Comparison of ENCODE assay signal across 8 mouse cellular contexts in the genomic region with DNA sequence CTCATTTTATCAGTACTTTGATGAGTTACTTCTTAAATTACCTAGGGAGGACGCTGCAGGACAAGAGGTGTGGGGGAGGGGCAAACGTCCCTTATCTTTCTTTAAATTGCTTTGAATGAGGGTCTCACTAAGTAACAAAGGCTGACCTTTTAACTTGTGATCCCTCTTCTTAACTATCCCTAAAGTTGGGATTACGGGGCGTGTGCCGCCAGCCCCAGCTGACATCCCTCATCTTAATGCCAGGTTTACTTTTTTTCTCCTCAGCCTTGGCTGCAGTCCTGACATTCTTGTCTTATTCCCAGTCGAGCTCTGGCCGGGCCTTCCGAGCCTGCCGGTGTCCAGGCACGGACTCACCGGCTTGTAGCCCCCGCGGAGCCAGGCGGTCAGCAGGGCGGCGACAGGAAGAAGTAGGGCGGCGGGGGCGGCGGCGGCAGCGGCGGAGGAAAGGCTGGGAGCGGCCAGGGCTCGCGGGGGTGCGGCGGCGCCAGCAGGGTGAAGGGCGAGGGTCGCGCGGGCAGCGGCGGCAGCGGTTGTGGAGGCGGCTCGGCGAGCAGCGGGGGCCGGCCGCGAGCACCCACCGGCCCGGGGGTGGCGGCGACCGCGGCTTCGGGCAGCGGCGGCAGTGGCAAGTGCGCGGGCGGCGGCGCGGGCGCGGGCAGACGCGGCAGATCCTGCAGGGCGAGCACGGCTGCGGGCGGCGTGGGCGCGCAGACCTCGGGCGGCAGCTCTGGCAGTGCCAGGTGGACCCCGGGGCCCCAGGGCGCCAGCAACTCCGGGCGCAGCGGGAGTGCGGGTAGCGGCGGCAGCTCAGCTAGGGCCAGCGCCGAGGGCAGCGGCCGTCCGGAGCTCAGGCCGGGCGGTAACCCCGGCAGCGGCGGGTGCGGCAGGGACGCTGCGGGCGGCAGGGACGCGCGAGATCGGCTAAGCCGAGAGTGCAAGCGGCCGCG. TPM values are rescaled to one million over a fixed set of nuclear protein-coding genes. Genes with fewer than 3 reads are reported as not detected.
DNase-seq lines count a peak whose midpoint lies in the region; ATAC-seq and TF ChIP-seq lines count a peak whose summit lies in the region.

No protein-coding gene starts in this region.

- H3K4me2 ChIP-seq in hindbrain, embryonic 15.5 days, result peak overlapping the region; percentile 95
- peak overlapping the region; percentile 98 for H3K4me2 ChIP-seq in liver, embryonic 11.5 days

- TF ChIP-seq CTCF in spleen, adult 2 months (IDR thresholded peaks at IDR 0.05; ENCODE audit: extremely low read depth, insufficient read depth, insufficient read length, insufficient replicate concordance), result no peak
- TF ChIP-seq CTCF in bone marrow macrophage, adult 2 months (IDR thresholded peaks at IDR 0.05; ENCODE audit: low read depth, low read length), result no peak

- H3K9me3 ChIP-seq in hindbrain, embryonic 15.5 days, result no peaks in the 10 kb centered on the region
- H3K9me3 ChIP-seq in liver, embryonic 11.5 days (ENCODE audit: control insufficient read depth, low read length), result no peaks in the 10 kb centered on the region

- peak overlapping the region; percentile 47; the same call in 1 of the 2 replicates for H3K4me3 ChIP-seq in spleen, adult 2 months (ENCODE audit: extremely low read depth, insufficient read depth, insufficient read length)
- peak overlapping the region; percentile 59 for H3K4me3 ChIP-seq in bone marrow macrophage, adult 2 months (ENCODE audit: insufficient read depth, low read length)
- H3K4me3 ChIP-seq in hindbrain, embryonic 15.5 days, result peak overlapping the region; percentile 84
- peak overlapping the region; percentile 72 for H3K4me3 ChIP-seq in liver, embryonic 11.5 days (ENCODE audit: low read depth, low read length)

- peak; percentile 77 for ATAC-seq in hindbrain, embryonic 15.5 days (ENCODE audit: low FRiP score, low read depth)
- no peak; the same call in none of the 2 replicates for ATAC-seq in liver, embryonic 11.5 days (replicated peaks; ENCODE audit: low FRiP score)
- no peak for ATAC-seq in monocyte, adult 5-6 weeks (replicated peaks; ENCODE audit: insufficient number of reproducible peaks, low FRiP score, low TSS enrichment, poor library complexity, severe bottlenecking)

- peak overlapping the region; percentile 52 for H3K9ac ChIP-seq in hindbrain, embryonic 15.5 days
- H3K9ac ChIP-seq in liver, embryonic 11.5 days (ENCODE audit: low read depth, low read length), result peak overlapping the region; percentile 50

- H3K4me1 ChIP-seq in spleen, adult 2 months (ENCODE audit: control insufficient read depth, insufficient read depth, insufficient read length), result peaks cover 6% of the 10 kb centered on the region; the same call in 1 of the 2 replicates
- H3K4me1 ChIP-seq in bone marrow macrophage, adult 2 months (ENCODE audit: control insufficient read depth, insufficient read depth, low read length), result no peaks in the 10 kb centered on the region
- peaks cover 12% of the 10 kb centered on the region for H3K4me1 ChIP-seq in hindbrain, embryonic 15.5 days (replicated peaks)
- peaks cover 3% of the 10 kb centered on the region; the same call in 1 of the 2 replicates for H3K4me1 ChIP-seq in liver, embryonic 11.5 days (replicated peaks; ENCODE audit: control insufficient read depth, insufficient read depth, low read length)

- no peak for TF ChIP-seq POLR2A in spleen, adult 2 months (IDR thresholded peaks at IDR 0.05; ENCODE audit: low read depth, low read length)
- TF ChIP-seq POLR2A in bone marrow macrophage, adult 2 months (IDR thresholded peaks at IDR 0.05; ENCODE audit: borderline replicate concordance, low read depth, low read length), result no peak

- WGBS in spleen, adult 2 months, result 3% methylated on average over 59 of the region's 101 CpGs
- under 1% methylated on average over 69 of the region's 101 CpGs for WGBS in hindbrain, embryonic 15.5 days
- under 1% methylated on average over 95 of the region's 101 CpGs for WGBS in liver, embryonic 11.5 days

- no peak overlapping the region for H3K27ac ChIP-seq in spleen, adult 2 months (ENCODE audit: insufficient read depth, low read length)
- H3K27ac ChIP-seq in bone marrow macrophage, adult 2 months (ENCODE audit: insufficient read depth, low read depth, low read length), result no peak overlapping the region
- peak overlapping the region; percentile 64; the same call in 1 of the 2 replicates for H3K27ac ChIP-seq in hindbrain, embryonic 15.5 days (replicated peaks)
- no peak overlapping the region for H3K27ac ChIP-seq in liver, embryonic 11.5 days (ENCODE audit: low read depth, low read length)

- H3K27me3 ChIP-seq in spleen, adult 2 months (ENCODE audit: control insufficient read depth, insufficient read depth, low read length), result peaks cover 13% of the 10 kb centered on the region
- H3K27me3 ChIP-seq in hindbrain, embryonic 15.5 days, result peaks cover 41% of the 10 kb centered on the region
- peaks cover 44% of the 10 kb centered on the region for H3K27me3 ChIP-seq in liver, embryonic 11.5 days (replicated peaks; ENCODE audit: control insufficient read depth, insufficient read depth, low read length)

- no peak for DNase-seq in spleen, adult 2 months (ENCODE audit: low read depth in 1 of 2, low spot score in 2 of 2)
- DNase-seq in spleen, postnatal 14 days (ENCODE audit: low spot score in 2 of 2), result no peak
- peak; percentile 59 for DNase-seq in gastrocnemius, adult 18-20 months (ENCODE audit: low spot score)
- peak; percentile 58 for DNase-seq in liver, embryonic 11.5 days (ENCODE audit: low spot score)
- peak; percentile 54 for DNase-seq in neural tube, embryonic 10.5 days (ENCODE audit: extremely low spot score, low spot score)

- no peaks in the 10 kb centered on the region for H3K36me3 ChIP-seq in spleen, adult 2 months (ENCODE audit: control insufficient read depth, insufficient read depth, low read length)
- no peaks in the 10 kb centered on the region for H3K36me3 ChIP-seq in hindbrain, embryonic 15.5 days
- no peaks in the 10 kb centered on the region for H3K36me3 ChIP-seq in liver, embryonic 11.5 days (ENCODE audit: control insufficient read depth, insufficient read depth, low read length)

RNA-seq across cellular contexts. Expression of gene Cldn9, which starts 15.6 kb away (rescaled TPM):
- polyA plus RNA-seq in spleen, adult 2 months (2012; rRNA removed), result 0.15 and 0.19 TPM in 2 replicates
- polyA plus RNA-seq in bone marrow macrophage, adult 2 months (2012; ENCODE audit: insufficient read depth, insufficient read length, missing spikeins), result not detected in 2 replicates
- total RNA-seq in gastrocnemius, adult 18-20 months (2021), result under 1 TPM in 1 of 2 experiments, not detected in 1; 0.21 TPM
- polyA plus RNA-seq in hindbrain, embryonic 15.5 days (2015; fragmentation: Nextera tagmentation; extraction: Ambion mirVana), result 1.2 and 1.8 TPM in 2 replicates
- polyA plus RNA-seq in liver, embryonic 11.5 days (2014; fragmentation: Nextera tagmentation; extraction: Ambion mirVana), result 0.49 and 0.56 TPM in 2 replicates
- total RNA-seq in monocyte, adult 5-6 weeks (2017), result not detected in 3 replicates

RNA-seq across cellular contexts. Expression of gene Cldn6, which starts 20.4 kb away (rescaled TPM):
- polyA plus RNA-seq in spleen, adult 2 months (2012; rRNA removed), result 0.18 and 0.32 TPM in 2 replicates
- polyA plus RNA-seq in bone marrow macrophage, adult 2 months (2012; ENCODE audit: insufficient read depth, insufficient read length, missing spikeins), result not detected in 2 replicates
- total RNA-seq in gastrocnemius, adult 18-20 months (2021), result not detected
- 0.38 and 0.66 TPM in 2 replicates for polyA plus RNA-seq in hindbrain, embryonic 15.5 days (2015; fragmentation: Nextera tagmentation; extraction: Ambion mirVana)
- 9.9 and 11.4 TPM in 2 replicates for polyA plus RNA-seq in liver, embryonic 11.5 days (2014; fragmentation: Nextera tagmentation; extraction: Ambion mirVana)
- not detected in 3 replicates for total RNA-seq in monocyte, adult 5-6 weeks (2017)

RNA-seq across cellular contexts. Expression of gene Tnfrsf12a, which starts 22.1 kb away (rescaled TPM):
- polyA plus RNA-seq in spleen, adult 2 months (2012; rRNA removed), result 3.8 and 4.9 TPM in 2 replicates
- 4.9 and 5.6 TPM in 2 replicates for polyA plus RNA-seq in bone marrow macrophage, adult 2 months (2012; ENCODE audit: insufficient read depth, insufficient read length, missing spikeins)
- total RNA-seq in gastrocnemius, adult 18-20 months (2021), result 10 to 100 TPM; 19.6 to 99.5 TPM
- polyA plus RNA-seq in hindbrain, embryonic 15.5 days (2015; fragmentation: Nextera tagmentation; extraction: Ambion mirVana), result 3.3 and 5.3 TPM in 2 replicates
- polyA plus RNA-seq in liver, embryonic 11.5 days (2014; fragmentation: Nextera tagmentation; extraction: Ambion mirVana), result 7.9 and 9.5 TPM in 2 replicates
- total RNA-seq in monocyte, adult 5-6 weeks (2017), result 29.6 to 37.5 TPM (median 33.9 TPM) in 3 replicates

RNA-seq across cellular contexts. Expression of gene 1520401A03Rik, which starts 23.2 kb away (rescaled TPM):
- not detected in 2 replicates for polyA plus RNA-seq in spleen, adult 2 months (2012; rRNA removed)
- polyA plus RNA-seq in bone marrow macrophage, adult 2 months (2012; ENCODE audit: insufficient read depth, insufficient read length, missing spikeins), result not detected in 2 replicates
- total RNA-seq in gastrocnemius, adult 18-20 months (2021), result not detected
- polyA plus RNA-seq in hindbrain, embryonic 15.5 days (2015; fragmentation: Nextera tagmentation; extraction: Ambion mirVana), result 0.13 and 0.41 TPM in 2 replicates
- 0.11 TPM in 1 of 2 replicates, not detected in the other for polyA plus RNA-seq in liver, embryonic 11.5 days (2014; fragmentation: Nextera tagmentation; extraction: Ambion mirVana)
- total RNA-seq in monocyte, adult 5-6 weeks (2017), result not detected in 3 replicates

RNA-seq across cellular contexts. Expression of gene Thoc6, which starts 25.7 kb away (rescaled TPM):
- polyA plus RNA-seq in spleen, adult 2 months (2012; rRNA removed), result 24.8 and 31.1 TPM in 2 replicates
- 20.9 and 23.4 TPM in 2 replicates for polyA plus RNA-seq in bone marrow macrophage, adult 2 months (2012; ENCODE audit: insufficient read depth, insufficient read length, missing spikeins)
- 1 to 10 TPM; 6.9 to 9.9 TPM for total RNA-seq in gastrocnemius, adult 18-20 months (2021)
- 40.5 and 43.5 TPM in 2 replicates for polyA plus RNA-seq in hindbrain, embryonic 15.5 days (2015; fragmentation: Nextera tagmentation; extraction: Ambion mirVana)
- polyA plus RNA-seq in liver, embryonic 11.5 days (2014; fragmentation: Nextera tagmentation; extraction: Ambion mirVana), result 48.9 and 50.7 TPM in 2 replicates
- 20.3 to 21.9 TPM (median 21.2 TPM) in 3 replicates for total RNA-seq in monocyte, adult 5-6 weeks (2017)

Comparison
In these comparisons a context has a peak if more than half of its experiments do, and no peak if none do; other contexts are left out.
1. DNase-seq: peak in gastrocnemius, adult 18-20 months (single experiment), liver, embryonic 11.5 days (single experiment) and neural tube, embryonic 10.5 days (single experiment); none in spleen, adult 2 months (0 of 2) and spleen, postnatal 14 days (0 of 2).
2. Peak in every context shown above with its lines, with median percentiles within 50 percentile points of each other: H3K4me3 ChIP-seq.